Mouse (Mus musculus): ENCODE results near the gene Hsd11b2. TPM values are rescaled to one million over a fixed set of nuclear protein-coding genes. Genes with fewer than 3 reads are reported as not detected.

Hsd11b2 gene
- polyA plus RNA-seq, 1 experiment from 2014 or later, result 2.8 TPM

Other genes with a start within 250 kb of the Hsd11b2 start
- gene Hsf4, start 249.0 kb upstream of the Hsd11b2 start, polyA plus RNA-seq (2014; fragmentation: Nextera tagmentation; extraction: Ambion mirVana), result not detected in 2 replicates
- gene Nol3, start 242.6 kb upstream of the Hsd11b2 start, polyA plus RNA-seq (2014; fragmentation: Nextera tagmentation; extraction: Ambion mirVana), result 1.9 and 2.0 TPM in 2 replicates
- gene 4931428F04Rik, start 228.9 kb upstream of the Hsd11b2 start, polyA plus RNA-seq (2014; fragmentation: Nextera tagmentation; extraction: Ambion mirVana), result 10.3 and 10.7 TPM in 2 replicates
- gene Exoc3l, start 222.7 kb upstream of the Hsd11b2 start, polyA plus RNA-seq (2014; fragmentation: Nextera tagmentation; extraction: Ambion mirVana), result 7.9 and 9.2 TPM in 2 replicates
- gene E2f4, start 221.1 kb upstream of the Hsd11b2 start, polyA plus RNA-seq (2014; fragmentation: Nextera tagmentation; extraction: Ambion mirVana), result 95.0 and 95.8 TPM in 2 replicates
- 14.3 and 15.2 TPM in 2 replicates for gene Elmo3, start 213.2 kb upstream of the Hsd11b2 start, polyA plus RNA-seq (2014; fragmentation: Nextera tagmentation; extraction: Ambion mirVana)
- gene Lrrc29, start 192.5 kb upstream of the Hsd11b2 start, polyA plus RNA-seq (2014; fragmentation: Nextera tagmentation; extraction: Ambion mirVana), result 2.6 and 3.6 TPM in 2 replicates
- gene Tmem208, start 192.4 kb upstream of the Hsd11b2 start, polyA plus RNA-seq (2014; fragmentation: Nextera tagmentation; extraction: Ambion mirVana), result 122 and 128 TPM in 2 replicates
- 3.5 and 6.3 TPM in 2 replicates for gene Fhod1, start 170.8 kb upstream of the Hsd11b2 start, polyA plus RNA-seq (2014; fragmentation: Nextera tagmentation; extraction: Ambion mirVana)
- gene Slc9a5, start 169.9 kb upstream of the Hsd11b2 start, polyA plus RNA-seq (2014; fragmentation: Nextera tagmentation; extraction: Ambion mirVana), result 3.2 and 3.7 TPM in 2 replicates
- 0.14 and 0.64 TPM in 2 replicates for gene Plekhg4, start 145.5 kb upstream of the Hsd11b2 start, polyA plus RNA-seq (2014; fragmentation: Nextera tagmentation; extraction: Ambion mirVana)
- not detected in 2 replicates for gene Kctd19, start 105.3 kb upstream of the Hsd11b2 start, polyA plus RNA-seq (2014; fragmentation: Nextera tagmentation; extraction: Ambion mirVana)
- not detected in 2 replicates for gene Lrrc36, start 105.2 kb upstream of the Hsd11b2 start, polyA plus RNA-seq (2014; fragmentation: Nextera tagmentation; extraction: Ambion mirVana)
- gene Tppp3, start 47.2 kb upstream of the Hsd11b2 start, polyA plus RNA-seq (2014; fragmentation: Nextera tagmentation; extraction: Ambion mirVana), result 39.1 and 40.1 TPM in 2 replicates
- gene Zdhhc1, start 21.9 kb upstream of the Hsd11b2 start, polyA plus RNA-seq (2014; fragmentation: Nextera tagmentation; extraction: Ambion mirVana), result 33.9 and 37.2 TPM in 2 replicates
- 75.8 and 82.9 TPM in 2 replicates for gene Atp6v0d1, start 47.3 kb downstream of the Hsd11b2 start, polyA plus RNA-seq (2014; fragmentation: Nextera tagmentation; extraction: Ambion mirVana)
- 18.5 and 20.8 TPM in 2 replicates for gene Ripor1, start 86.5 kb downstream of the Hsd11b2 start, polyA plus RNA-seq (2014; fragmentation: Nextera tagmentation; extraction: Ambion mirVana)
- 96.0 and 101 TPM in 2 replicates for gene Ctcf, start 117.8 kb downstream of the Hsd11b2 start, polyA plus RNA-seq (2014; fragmentation: Nextera tagmentation; extraction: Ambion mirVana)
- 0.95 and 1.5 TPM in 2 replicates for gene Agrp, start 118.6 kb downstream of the Hsd11b2 start, polyA plus RNA-seq (2014; fragmentation: Nextera tagmentation; extraction: Ambion mirVana)
- gene Carmil2, start 167.5 kb downstream of the Hsd11b2 start, polyA plus RNA-seq (2014; fragmentation: Nextera tagmentation; extraction: Ambion mirVana), result 1.0 and 1.1 TPM in 2 replicates
- gene Acd, start 182.3 kb downstream of the Hsd11b2 start, polyA plus RNA-seq (2014; fragmentation: Nextera tagmentation; extraction: Ambion mirVana), result 59.0 and 63.5 TPM in 2 replicates
- 15.9 and 18.0 TPM in 2 replicates for gene Pard6a, start 182.4 kb downstream of the Hsd11b2 start, polyA plus RNA-seq (2014; fragmentation: Nextera tagmentation; extraction: Ambion mirVana)
- not detected in 2 replicates for gene 4933405L10Rik, start 188.9 kb downstream of the Hsd11b2 start, polyA plus RNA-seq (2014; fragmentation: Nextera tagmentation; extraction: Ambion mirVana)
- 22.5 and 26.5 TPM in 2 replicates for gene Enkd1, start 189.5 kb downstream of the Hsd11b2 start, polyA plus RNA-seq (2014; fragmentation: Nextera tagmentation; extraction: Ambion mirVana)
- 14.4 and 14.5 TPM in 2 replicates for gene Gfod2, start 239.9 kb downstream of the Hsd11b2 start, polyA plus RNA-seq (2014; fragmentation: Nextera tagmentation; extraction: Ambion mirVana)

Measured in stomach, embryonic 14.5 days (tissue).